Mouse (Mus musculus): ENCODE data around the gene Angptl2. TPM values are rescaled to one million over a fixed set of nuclear protein-coding genes. Genes with fewer than 3 reads are reported as not detected.

The Angptl2 gene
- polyA plus RNA-seq, 1 experiment from 2014 or later: 33.8 TPM

DNA sequence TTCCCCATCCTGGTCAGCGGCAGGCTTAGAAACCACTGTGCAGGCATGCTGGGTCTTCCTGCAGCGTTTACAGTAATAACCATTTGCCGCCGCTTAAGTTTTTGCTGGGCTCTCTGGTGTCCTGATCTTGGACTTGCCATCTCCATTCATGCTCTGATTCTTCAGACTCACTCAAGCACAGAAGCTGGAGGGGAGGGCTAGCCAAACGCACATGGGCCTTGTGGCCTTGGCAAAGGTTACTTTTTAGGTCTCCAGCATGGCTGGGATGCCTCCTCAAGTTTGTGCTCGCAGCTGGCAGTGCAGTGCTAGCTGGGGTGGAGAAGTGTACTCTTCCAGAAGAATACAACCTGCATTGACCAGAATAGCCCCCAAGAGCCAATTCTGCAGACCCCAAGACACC, 6.6 kb downstream of the Angptl2 start:
- peaks cover 64% of the 10 kb centered on the region for H3K4me1 ChIP-seq
- no peak overlapping the region for H3K4me3 ChIP-seq
- no peak for DNase-seq (ENCODE audit: low spot score)
- H3K27me3 ChIP-seq (replicated peaks; ENCODE audit: low read depth, poor library complexity, severe bottlenecking): no peaks in the 10 kb centered on the region
- no peak overlapping the region for H3K27ac ChIP-seq (replicated peaks)
- peaks cover 42% of the 10 kb centered on the region for H3K36me3 ChIP-seq (replicated peaks)
- H3K9me3 ChIP-seq: no peaks in the 10 kb centered on the region
- 85% methylated on average over 6 of the region's 6 CpGs for WGBS

- Histone ChIP-seq H3K27me3 (replicated peaks; ENCODE audit: low read depth, poor library complexity, severe bottlenecking) (no peaks in the 10 kb centered on the region), H3K4me1 (peaks cover 54% of the 10 kb centered on the region), H3K27ac (replicated peaks) (0 out of 2 replicates have a peak overlapping the region, but pooled peaks have one; percentile 40), H3K4me3 (no peak overlapping the region), H3K36me3 (replicated peaks) (peaks cover 54% of the 10 kb centered on the region), H3K9me3 (no peaks in the 10 kb centered on the region)
- no peak for DNase-seq (ENCODE audit: low spot score)
- WGBS: 72% methylated on average over 10 of the region's 10 CpGs
Observed at GRCm38 (mm10) chr2:33223656-33224358, 7.9 kb downstream of the Angptl2 start.

- H3K9me3 ChIP-seq: no peaks in the 10 kb centered on the region
- 89% methylated on average over 7 of the region's 7 CpGs for WGBS
- H3K27me3 ChIP-seq (replicated peaks; ENCODE audit: low read depth, poor library complexity, severe bottlenecking): no peaks in the 10 kb centered on the region
- H3K27ac ChIP-seq (replicated peaks): no peak overlapping the region
- peaks cover 37% of the 10 kb centered on the region for H3K4me1 ChIP-seq
- no peak for DNase-seq (ENCODE audit: low spot score)
- peaks cover 64% of the 10 kb centered on the region for H3K36me3 ChIP-seq (replicated peaks)
- no peak overlapping the region for H3K4me3 ChIP-seq
Observed at GRCm38 (mm10) chr2:33225921-33226320, 10.1 kb downstream of the Angptl2 start.

- 93% methylated on average over 11 of the region's 11 CpGs for WGBS
- no peak for DNase-seq (ENCODE audit: low spot score)
Observed at GRCm38 (mm10) chr2:33228077-33228476, 12.2 kb downstream of the Angptl2 start.

DNA sequence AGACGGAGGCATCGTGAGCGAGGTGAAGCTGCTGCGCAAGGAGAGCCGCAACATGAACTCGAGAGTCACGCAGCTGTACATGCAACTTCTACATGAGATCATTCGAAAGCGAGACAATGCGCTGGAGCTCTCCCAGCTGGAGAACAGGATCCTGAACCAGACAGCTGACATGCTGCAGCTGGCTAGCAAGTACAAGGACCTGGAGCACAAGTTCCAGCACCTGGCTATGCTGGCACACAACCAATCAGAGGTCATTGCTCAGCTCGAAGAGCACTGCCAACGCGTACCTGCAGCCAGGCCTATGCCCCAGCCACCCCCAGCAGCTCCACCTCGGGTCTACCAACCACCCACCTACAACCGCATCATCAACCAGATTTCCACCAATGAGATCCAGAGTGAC, 12.7 kb downstream of the Angptl2 start:
- Histone ChIP-seq H3K27me3 (replicated peaks; ENCODE audit: low read depth, poor library complexity, severe bottlenecking) (no peaks in the 10 kb centered on the region), H3K4me1 (peaks cover 51% of the 10 kb centered on the region), H3K27ac (replicated peaks) (no peak overlapping the region), H3K4me3 (no peak overlapping the region), H3K36me3 (replicated peaks) (peaks cover 59% of the 10 kb centered on the region), H3K9me3 (no peaks in the 10 kb centered on the region)
- 95% methylated on average over 15 of the region's 15 CpGs for WGBS
- DNase-seq (ENCODE audit: low spot score): no peak

More at GRCm38 (mm10) chr2:33228077-33228476, 12.2 kb downstream of the Angptl2 start:
- Histone ChIP-seq H3K36me3 (replicated peaks) (peaks cover 60% of the 10 kb centered on the region), H3K27ac (replicated peaks) (no peak overlapping the region), H3K4me3 (no peak overlapping the region), H3K9me3 (no peaks in the 10 kb centered on the region), H3K4me1 (peaks cover 51% of the 10 kb centered on the region), H3K27me3 (replicated peaks; ENCODE audit: low read depth, poor library complexity, severe bottlenecking) (no peaks in the 10 kb centered on the region)

- WGBS: 66% methylated on average over 10 of the region's 10 CpGs
- no peak for DNase-seq (ENCODE audit: low spot score)
- no peak overlapping the region for H3K27ac ChIP-seq (replicated peaks)
- H3K27me3 ChIP-seq (replicated peaks; ENCODE audit: low read depth, poor library complexity, severe bottlenecking): no peaks in the 10 kb centered on the region
- H3K4me1 ChIP-seq: peaks cover 49% of the 10 kb centered on the region
- H3K9me3 ChIP-seq: no peaks in the 10 kb centered on the region
- H3K4me3 ChIP-seq: no peak overlapping the region
- peaks cover 58% of the 10 kb centered on the region for H3K36me3 ChIP-seq (replicated peaks)
Observed at GRCm38 (mm10) chr2:33230701-33231100, 14.8 kb downstream of the Angptl2 start.

GRCm38 (mm10) chr2:33231788-33232187, 15.9 kb downstream of the Angptl2 start:
- H3K27ac ChIP-seq (replicated peaks): no peak overlapping the region
- H3K4me1 ChIP-seq: peaks cover 48% of the 10 kb centered on the region
- H3K9me3 ChIP-seq: no peaks in the 10 kb centered on the region
- H3K27me3 ChIP-seq (replicated peaks; ENCODE audit: low read depth, poor library complexity, severe bottlenecking): no peaks in the 10 kb centered on the region
- no peak for DNase-seq (ENCODE audit: low spot score)
- peaks cover 62% of the 10 kb centered on the region for H3K36me3 ChIP-seq (replicated peaks)
- WGBS: 63% methylated on average over 2 of the region's 2 CpGs
- H3K4me3 ChIP-seq: no peak overlapping the region

- DNase-seq (ENCODE audit: low spot score): no peak
- no peak overlapping the region for H3K4me3 ChIP-seq
- no peaks in the 10 kb centered on the region for H3K9me3 ChIP-seq
- H3K27ac ChIP-seq (replicated peaks): no peak overlapping the region
- peaks cover 71% of the 10 kb centered on the region for H3K36me3 ChIP-seq (replicated peaks)
- H3K27me3 ChIP-seq (replicated peaks; ENCODE audit: low read depth, poor library complexity, severe bottlenecking): no peaks in the 10 kb centered on the region
- peaks cover 41% of the 10 kb centered on the region for H3K4me1 ChIP-seq
- WGBS: 66% methylated on average over 6 of the region's 6 CpGs
Observed at GRCm38 (mm10) chr2:33232782-33233570, 17.1 kb downstream of the Angptl2 start.

DNA sequence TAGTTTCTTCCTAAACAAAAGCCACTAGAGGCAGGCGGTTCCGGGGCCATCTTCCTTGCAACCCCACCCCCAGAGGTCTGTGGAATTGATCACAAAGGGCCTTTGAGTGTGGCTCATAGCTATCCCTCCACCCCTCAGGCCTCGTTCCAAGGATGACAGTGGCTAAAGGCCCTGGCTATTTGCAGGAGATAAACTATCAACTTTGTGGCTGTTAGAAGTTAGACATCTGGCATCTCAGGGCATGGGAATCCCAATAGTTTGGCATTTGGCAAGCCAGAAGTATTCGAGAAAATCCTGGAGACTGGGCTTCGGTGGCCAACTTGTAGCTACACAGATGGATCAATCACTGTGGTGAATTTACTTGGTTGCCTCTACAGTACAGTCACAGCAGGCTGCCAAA, 18.0 kb downstream of the Angptl2 start:
- DNase-seq (ENCODE audit: low spot score): no peak
- peaks cover 65% of the 10 kb centered on the region for H3K36me3 ChIP-seq (replicated peaks)
- no peak overlapping the region for H3K4me3 ChIP-seq
- no peaks in the 10 kb centered on the region for H3K9me3 ChIP-seq
- 58% methylated on average over 5 of the region's 5 CpGs for WGBS
- H3K27me3 ChIP-seq (replicated peaks; ENCODE audit: low read depth, poor library complexity, severe bottlenecking): no peaks in the 10 kb centered on the region
- H3K4me1 ChIP-seq: peaks cover 41% of the 10 kb centered on the region
- no peak overlapping the region for H3K27ac ChIP-seq (replicated peaks)

- H3K36me3 ChIP-seq (replicated peaks): peaks cover 55% of the 10 kb centered on the region
- H3K4me1 ChIP-seq: peaks cover 42% of the 10 kb centered on the region
- DNase-seq (ENCODE audit: low spot score): no peak
- 86% methylated on average over 4 of the region's 4 CpGs for WGBS
- H3K4me3 ChIP-seq: no peak overlapping the region
- no peaks in the 10 kb centered on the region for H3K9me3 ChIP-seq
- no peak overlapping the region for H3K27ac ChIP-seq (replicated peaks)
- no peaks in the 10 kb centered on the region for H3K27me3 ChIP-seq (replicated peaks; ENCODE audit: low read depth, poor library complexity, severe bottlenecking)
Observed at GRCm38 (mm10) chr2:33234848-33235247, 19.0 kb downstream of the Angptl2 start.

DNA sequence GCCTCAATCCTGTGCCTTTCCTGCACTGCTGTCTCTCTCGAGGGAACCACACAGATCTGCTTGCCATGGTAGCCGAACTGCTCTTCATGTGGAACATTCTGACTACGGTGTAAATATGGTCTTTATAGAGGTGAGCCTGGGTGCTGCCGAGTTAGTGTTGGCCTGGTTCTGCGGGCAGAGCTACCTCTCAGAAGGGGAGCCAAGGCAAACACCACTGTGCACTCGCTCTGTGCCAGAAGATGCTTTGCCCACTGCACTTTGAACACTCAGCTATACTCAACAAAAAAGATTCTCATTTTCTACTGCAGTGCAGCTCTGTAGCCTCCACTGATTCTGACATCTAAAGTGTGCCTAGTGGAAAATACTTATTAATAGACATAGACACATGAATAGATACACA, 21.7 kb downstream of the Angptl2 start:
- H3K4me1 ChIP-seq: peaks cover 24% of the 10 kb centered on the region
- H3K4me3 ChIP-seq: no peak overlapping the region
- H3K9me3 ChIP-seq: no peaks in the 10 kb centered on the region
- 90% methylated on average over 6 of the region's 6 CpGs for WGBS
- no peaks in the 10 kb centered on the region for H3K27me3 ChIP-seq (replicated peaks; ENCODE audit: low read depth, poor library complexity, severe bottlenecking)
- peaks cover 42% of the 10 kb centered on the region for H3K36me3 ChIP-seq (replicated peaks)
- no peak for DNase-seq (ENCODE audit: low spot score)
- no peak overlapping the region for H3K27ac ChIP-seq (replicated peaks)

DNA sequence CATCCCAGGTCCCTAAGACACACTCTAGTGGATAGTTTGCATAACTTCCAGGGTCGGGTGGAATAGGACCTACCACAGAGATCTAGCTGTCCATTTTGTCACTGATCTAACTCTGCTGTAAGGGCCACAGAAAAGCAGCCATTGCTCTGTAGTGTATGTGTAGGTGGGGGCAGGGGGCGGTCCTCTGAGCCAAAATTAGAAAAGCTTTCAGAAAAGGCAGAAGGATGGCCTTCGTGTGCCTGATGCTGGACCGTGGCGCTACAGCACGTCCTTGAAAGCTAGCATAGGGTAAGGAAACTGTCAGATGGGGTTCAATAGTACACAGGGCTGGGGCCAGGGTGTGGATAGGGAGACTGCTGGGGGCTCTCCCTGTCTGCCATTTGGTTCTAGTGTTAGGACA, 29.0 kb downstream of the Angptl2 start:
- no peak overlapping the region for H3K4me3 ChIP-seq
- no peaks in the 10 kb centered on the region for H3K27me3 ChIP-seq (replicated peaks; ENCODE audit: low read depth, poor library complexity, severe bottlenecking)
- WGBS: 85% methylated on average over 6 of the region's 6 CpGs
- DNase-seq (ENCODE audit: low spot score): no peak
- no peaks in the 10 kb centered on the region for H3K9me3 ChIP-seq
- H3K4me1 ChIP-seq: peaks cover 10% of the 10 kb centered on the region
- peaks cover 65% of the 10 kb centered on the region for H3K36me3 ChIP-seq (replicated peaks)
- no peak overlapping the region for H3K27ac ChIP-seq (replicated peaks)

GRCm38 (mm10) chr2:33245350-33245749, 29.5 kb downstream of the Angptl2 start:
- Histone ChIP-seq H3K27ac (replicated peaks) (no peak overlapping the region), H3K9me3 (no peaks in the 10 kb centered on the region), H3K36me3 (replicated peaks) (peaks cover 65% of the 10 kb centered on the region), H3K27me3 (replicated peaks; ENCODE audit: low read depth, poor library complexity, severe bottlenecking) (no peaks in the 10 kb centered on the region), H3K4me3 (no peak overlapping the region), H3K4me1 (peaks cover 12% of the 10 kb centered on the region)
- DNase-seq (ENCODE audit: low spot score): no peak
